Mouse (Mus musculus) spleen, postnatal 36 days (tissue): ENCODE data around the gene Apobec2.

Experiments used
- DNase-seq, 2 experiments: peaks; one replicate each; pipeline ENCODE4 v3.0.0; 2022; ENCODE audit warnings: low spot score in 2 of 2, mixed read lengths in 1 of 2

Apobec2 gene

GRCm38 (mm10) chr17:48409380-48410298 lies 23.1 kb downstream of the Apobec2 start, which contains the start of the genes Nfya and Oard1:
Gene Nfya (minus strand): TSS chr17:48409906.
Gene Oard1 (plus strand): TSS chr17:48410014.
- peak; percentile 100 for DNase-seq

- peak; percentile 90 to 91 for DNase-seq
Measured at GRCm38 (mm10) chr17:48408526-48409291, 24.0 kb downstream of the Apobec2 start.

DNA sequence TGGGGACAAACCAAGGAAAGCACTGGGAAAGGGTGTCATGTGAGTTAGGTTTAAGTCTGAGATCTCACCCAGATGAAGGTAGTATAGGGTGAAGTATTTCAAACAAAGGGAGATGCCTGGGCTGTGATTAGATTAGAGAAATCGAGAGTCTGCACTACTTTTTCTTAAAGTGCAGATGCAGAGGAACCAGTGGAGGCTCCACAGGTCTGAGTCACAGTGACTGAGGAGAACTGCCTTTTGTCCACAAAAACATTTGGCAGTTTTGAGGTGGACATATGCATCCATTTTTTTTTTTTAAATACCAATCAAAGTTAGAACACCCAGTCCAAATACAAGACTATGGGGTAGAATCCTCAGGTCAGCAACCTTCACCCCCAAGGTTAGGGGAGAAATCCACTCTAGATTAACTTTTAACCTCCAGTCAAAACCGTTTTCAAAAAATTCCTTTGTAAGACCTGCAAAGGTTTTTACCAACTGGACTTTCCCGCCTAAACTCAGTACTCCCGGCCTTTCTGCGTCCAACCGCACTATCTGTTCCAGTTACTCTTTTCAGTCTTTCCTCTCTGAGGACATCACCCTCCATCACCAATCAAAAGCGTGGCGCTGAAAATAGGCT lies 24.7 kb downstream of the Apobec2 start:
- DNase-seq: no peak

GRCm38 (mm10) chr17:48407154-48407553 lies 25.6 kb downstream of the Apobec2 start:
- DNase-seq: no peak

- DNase-seq: no peak
Measured at GRCm38 (mm10) chr17:48404706-48405105, 28.0 kb downstream of the Apobec2 start.

DNA sequence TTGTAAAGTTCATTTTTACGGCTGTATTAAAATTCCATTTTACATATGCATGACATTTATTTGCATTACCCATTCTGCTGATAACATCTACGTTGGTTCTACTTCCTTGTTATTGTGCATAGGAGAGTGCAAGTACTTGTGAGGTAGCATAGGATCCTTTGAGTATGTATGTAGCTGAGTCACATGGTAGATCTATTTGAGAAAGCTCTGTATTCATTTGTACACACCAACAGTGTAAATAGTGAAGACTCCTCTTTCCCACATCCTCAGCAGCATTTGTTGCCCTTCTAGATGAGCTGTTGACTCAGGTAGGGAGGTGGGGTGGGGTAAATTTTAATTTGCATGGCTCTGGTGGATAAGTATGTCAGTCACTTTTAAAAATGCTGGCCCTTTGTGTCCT lies 28.9 kb downstream of the Apobec2 start:
- DNase-seq: no peak

DNA sequence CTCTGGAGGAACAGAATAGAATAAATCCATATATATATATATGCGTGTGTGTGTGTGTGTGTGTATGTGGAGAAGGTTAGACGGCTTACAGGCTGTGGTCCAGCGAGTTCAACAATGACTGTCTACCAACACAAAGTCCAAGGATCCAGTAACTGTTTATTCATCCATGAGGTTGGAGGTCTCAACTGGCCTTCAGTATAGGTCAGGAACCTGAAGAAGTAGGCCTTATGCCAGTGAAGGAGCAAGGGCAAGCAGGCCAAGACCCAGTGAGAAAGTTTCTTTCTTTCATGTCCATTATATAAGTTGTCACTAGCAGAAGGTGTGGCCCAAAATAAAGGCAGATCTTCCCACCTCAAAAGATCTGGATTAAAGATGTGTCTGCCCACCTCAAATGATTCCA lies 30.0 kb downstream of the Apobec2 start:
- DNase-seq: no peak

DNA sequence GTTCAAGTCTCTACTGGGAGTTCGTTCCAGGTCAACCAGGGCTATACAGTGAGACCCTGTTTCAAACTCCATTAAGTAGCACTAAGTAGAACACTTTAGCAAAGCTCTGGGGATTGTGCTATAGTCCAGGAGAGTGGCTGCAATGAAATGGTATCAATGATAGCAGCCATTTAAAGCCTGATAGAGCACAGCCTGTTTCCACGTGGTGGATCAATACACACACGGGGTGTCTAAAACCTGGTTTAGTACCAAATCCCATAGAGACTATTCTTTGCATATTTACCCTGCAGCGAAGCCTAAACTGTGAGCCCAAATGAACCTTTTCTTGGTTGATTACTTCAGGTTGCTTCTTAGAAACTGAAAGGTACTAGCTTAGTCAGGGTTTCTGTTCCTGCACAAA lies 31.0 kb downstream of the Apobec2 start:
- no peak for DNase-seq

DNA sequence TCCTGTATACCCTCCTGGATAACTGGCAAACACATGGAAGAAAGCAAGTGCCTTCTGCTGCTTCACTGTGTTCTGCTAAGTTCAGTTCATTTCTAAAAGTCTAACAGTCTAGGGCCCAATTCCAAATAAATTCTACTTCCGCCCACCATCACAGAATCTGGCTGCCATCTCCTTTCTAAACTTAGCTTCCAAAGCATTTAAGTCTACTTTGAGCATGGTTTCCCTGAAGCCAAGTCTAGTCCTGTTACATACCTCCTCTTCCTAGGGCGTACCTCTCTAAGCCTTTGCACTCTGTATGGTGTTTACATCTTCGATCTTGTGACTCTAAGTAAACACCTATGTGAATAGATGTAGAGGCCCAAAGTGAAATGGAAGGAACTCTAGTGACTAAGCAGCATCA lies 40.1 kb downstream of the Apobec2 start:
- no peak for DNase-seq

GRCm38 (mm10) chr17:48391446-48391845 lies 41.3 kb downstream of the Apobec2 start:
- DNase-seq: no peak

GRCm38 (mm10) chr17:48389442-48389841 lies 43.3 kb downstream of the Apobec2 start:
- no peak for DNase-seq

DNA sequence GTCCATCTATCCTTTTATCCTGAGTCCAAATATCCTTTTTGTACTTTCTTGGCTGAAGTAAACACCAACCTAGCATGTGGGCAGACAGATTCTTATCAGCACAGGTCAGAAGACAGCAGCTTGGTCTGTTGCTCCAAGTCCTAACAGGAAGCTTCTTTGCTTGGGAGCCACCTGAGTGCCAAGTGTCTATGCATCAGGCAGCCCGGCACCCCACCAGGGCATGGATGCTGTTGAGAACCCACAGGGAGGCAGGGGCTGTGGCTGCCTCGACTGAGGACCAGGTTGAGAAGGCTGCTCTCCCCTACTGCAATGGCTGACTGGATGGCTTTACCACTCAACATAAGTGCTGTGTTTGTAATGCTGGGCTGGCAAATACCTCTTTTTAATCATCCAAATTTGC lies 44.1 kb downstream of the Apobec2 start:
- no peak for DNase-seq

GRCm38 (mm10) chr17:48385786-48386461 lies 46.8 kb downstream of the Apobec2 start:
- no peak for DNase-seq

DNA sequence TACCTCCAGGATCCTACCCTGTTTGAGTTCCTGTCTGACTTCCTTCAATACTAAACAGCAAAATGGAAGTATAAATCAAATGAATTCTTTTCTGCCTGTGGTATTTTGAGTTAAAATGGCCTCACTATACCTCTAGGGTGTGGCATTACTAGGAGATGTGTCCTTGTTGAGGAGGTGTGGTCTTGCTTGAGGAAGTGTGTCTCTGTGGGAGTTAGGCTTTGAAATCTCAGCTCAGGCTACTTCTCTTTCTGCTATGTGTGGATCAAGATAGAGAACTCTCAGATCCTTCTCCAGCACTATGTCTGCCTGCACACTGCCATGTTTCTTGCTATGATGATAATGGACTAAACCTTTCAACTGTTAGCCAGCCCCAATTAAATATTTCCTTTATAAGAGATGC lies 53.7 kb downstream of the Apobec2 start:
- no peak for DNase-seq

- DNase-seq: no peak
Measured at GRCm38 (mm10) chr17:48376102-48376501, 56.6 kb downstream of the Apobec2 start.

DNA sequence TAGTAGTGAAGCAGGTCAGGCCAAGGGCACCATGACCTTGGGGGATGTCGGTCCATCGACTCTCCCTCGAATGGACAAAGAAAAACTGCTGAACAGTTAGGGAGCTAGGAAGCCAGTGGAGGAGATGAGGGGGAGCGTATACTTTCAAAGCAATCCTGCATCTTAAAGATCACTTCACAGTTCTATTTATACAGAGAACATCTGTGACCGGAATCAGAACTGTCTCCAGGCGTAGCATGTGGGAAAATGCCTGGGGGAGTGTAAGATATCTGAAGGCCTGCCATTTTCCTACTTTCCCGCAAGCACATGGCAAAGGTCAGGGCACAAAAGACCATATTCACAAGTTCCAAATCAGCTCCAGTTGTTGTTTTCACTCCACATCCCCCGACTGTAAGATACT lies 59.7 kb downstream of the Apobec2 start:
- DNase-seq: no peak

GRCm38 (mm10) chr17:48371621-48372020 lies 61.1 kb downstream of the Apobec2 start:
- no peak for DNase-seq
